Mouse (Mus musculus) midbrain, embryonic 16.5 days (tissue): ENCODE results near the gene Plpp4. TPM values are rescaled to one million over a fixed set of nuclear protein-coding genes. Genes with fewer than 3 reads are reported as not detected.

Experiments used
- ATAC-seq: fragments of 200-750 bp; cut with Nextera tagmentation; 2 replicates; pipeline ENCODE4 v1.8.0; 2017; ENCODE audit warnings: moderate TSS enrichment
- H3K27ac ChIP-seq: fragments of 300-500 bp; sonication (generic); 2 replicates; pipeline ENCODE4 v1.5.1; 2014; ENCODE audit warnings: mild to moderate bottlenecking, low read length, mixed read lengths
- H3K27me3 ChIP-seq: fragments of 300-500 bp; sonication (generic); 2 replicates; pipeline ENCODE4 v1.6.1; 2014; ENCODE audit warnings: low read depth, low read length, mixed read lengths; ENCODE audit not compliant: control insufficient read depth, insufficient read depth
- H3K36me3 ChIP-seq: fragments of 300-500 bp; sonication (generic); 2 replicates; pipeline ENCODE4 v1.6.1; 2014; ENCODE audit warnings: mild to moderate bottlenecking, low read length, moderate library complexity, mixed read lengths; ENCODE audit not compliant: control insufficient read depth, insufficient read depth
- H3K4me1 ChIP-seq: fragments of 300-500 bp; sonication (generic); 2 replicates; pipeline ENCODE4 v1.6.1; 2014; ENCODE audit warnings: mild to moderate bottlenecking, low read length, mixed read lengths; ENCODE audit not compliant: control insufficient read depth, insufficient read depth
- H3K4me2 ChIP-seq: fragments of 300-500 bp; sonication (generic); 2 replicates; pipeline ENCODE4 v1.6.1; 2014; ENCODE audit warnings: mild to moderate bottlenecking, low read length, mixed read lengths
- H3K4me3 ChIP-seq: fragments of 300-500 bp; sonication (generic); 2 replicates; pipeline ENCODE4 v1.5.1; 2014; ENCODE audit warnings: low read depth, mild to moderate bottlenecking, low read length, moderate library complexity, mixed read lengths
- H3K9ac ChIP-seq: fragments of 300-500 bp; sonication (generic); 2 replicates; pipeline ENCODE4 v1.6.1; 2014; ENCODE audit warnings: low read depth, low read length, mixed read lengths
- H3K9me3 ChIP-seq: fragments of 300-500 bp; sonication (generic); replicated peaks from 2 replicates; pipeline ENCODE4 v1.6.1; 2014; ENCODE audit warnings: mild to moderate bottlenecking, low read length, mixed read lengths; ENCODE audit not compliant: control insufficient read depth, poor library complexity, severe bottlenecking
- WGBS: fragments of 180-500 bp; shearing (Covaris S2); extraction: QIAGEN DNeasy Blood & Tissue Kit; methylation state at CpG from one replicate; pipeline ENCODE4 v1.1.7; 2014; 5-methylcytosine and 5-hydroxymethylcytosine counted together
- polyA plus RNA-seq: library from polyadenylated mRNA; unstranded; fragments of >200 nt; fragmentation: Nextera tagmentation; extraction: Ambion mirVana; gene quantifications from 2 replicates; pipeline ENCODE4 v1.2.1, GENCODE M21; 2015

Plpp4 gene
- polyA plus RNA-seq, 1 experiment from 2014 or later = 11.9 TPM

- H3K27me3 ChIP-seq = no peaks in the 10 kb centered on the region
- no peak overlapping the region for H3K27ac ChIP-seq
- no peak overlapping the region for H3K4me3 ChIP-seq
- H3K4me1 ChIP-seq = no peaks in the 10 kb centered on the region
- H3K4me2 ChIP-seq = no peak overlapping the region
- no peak for ATAC-seq
- 69% methylated on average over 4 of the region's 4 CpGs for WGBS
- no peak overlapping the region for H3K9ac ChIP-seq
- H3K9me3 ChIP-seq = no peaks in the 10 kb centered on the region
- no peaks in the 10 kb centered on the region for H3K36me3 ChIP-seq
Observed at GRCm38 (mm10) chr7:129279261-129279660, 22.4 kb downstream of the Plpp4 start.

GRCm38 (mm10) chr7:129281966-129282365 is 25.1 kb downstream of the Plpp4 start:
- H3K4me2 ChIP-seq = no peak overlapping the region
- no peaks in the 10 kb centered on the region for H3K9me3 ChIP-seq
- H3K9ac ChIP-seq = no peak overlapping the region
- no peaks in the 10 kb centered on the region for H3K27me3 ChIP-seq
- no peaks in the 10 kb centered on the region for H3K4me1 ChIP-seq
- ATAC-seq = no peak
- no peak overlapping the region for H3K4me3 ChIP-seq
- no peaks in the 10 kb centered on the region for H3K36me3 ChIP-seq
- 95% methylated on average over 4 of the region's 4 CpGs for WGBS
- no peak overlapping the region for H3K27ac ChIP-seq

GRCm38 (mm10) chr7:129285186-129285868 is 28.5 kb downstream of the Plpp4 start:
- Histone ChIP-seq H3K36me3 (no peaks in the 10 kb centered on the region), H3K27me3 (no peaks in the 10 kb centered on the region), H3K9me3 (no peaks in the 10 kb centered on the region), H3K9ac (no peak overlapping the region), H3K27ac (no peak overlapping the region), H3K4me2 (no peak overlapping the region), H3K4me3 (no peak overlapping the region), H3K4me1 (no peaks in the 10 kb centered on the region)
- ATAC-seq = no peak
- WGBS = 62% methylated on average over 7 of the region's 7 CpGs

- Histone ChIP-seq H3K4me1 (no peaks in the 10 kb centered on the region), H3K27ac (no peak overlapping the region), H3K27me3 (no peaks in the 10 kb centered on the region), H3K9me3 (no peaks in the 10 kb centered on the region), H3K36me3 (no peaks in the 10 kb centered on the region), H3K9ac (no peak overlapping the region), H3K4me3 (no peak overlapping the region), H3K4me2 (no peak overlapping the region)
- WGBS = 82% methylated on average over 1 of the region's 1 CpGs
- ATAC-seq = no peak
Observed at GRCm38 (mm10) chr7:129293211-129293610, 36.4 kb downstream of the Plpp4 start.

GRCm38 (mm10) chr7:129301622-129302021 is 44.8 kb downstream of the Plpp4 start:
- no peak for ATAC-seq
- Histone ChIP-seq H3K4me2 (no peak overlapping the region), H3K27ac (no peak overlapping the region), H3K9me3 (no peaks in the 10 kb centered on the region), H3K4me1 (no peaks in the 10 kb centered on the region), H3K9ac (no peak overlapping the region), H3K27me3 (no peaks in the 10 kb centered on the region), H3K4me3 (no peak overlapping the region), H3K36me3 (no peaks in the 10 kb centered on the region)
- 98% methylated on average over 5 of the region's 5 CpGs for WGBS

- 85% methylated on average over 4 of the region's 4 CpGs for WGBS
- no peak for ATAC-seq
- H3K4me3 ChIP-seq = no peak overlapping the region
- no peak overlapping the region for H3K9ac ChIP-seq
- H3K4me1 ChIP-seq = no peaks in the 10 kb centered on the region
- H3K27ac ChIP-seq = no peak overlapping the region
- no peaks in the 10 kb centered on the region for H3K27me3 ChIP-seq
- no peak overlapping the region for H3K4me2 ChIP-seq
- H3K9me3 ChIP-seq = no peaks in the 10 kb centered on the region
- no peaks in the 10 kb centered on the region for H3K36me3 ChIP-seq
Observed at GRCm38 (mm10) chr7:129303356-129303755, 46.5 kb downstream of the Plpp4 start.

- H3K36me3 ChIP-seq = no peaks in the 10 kb centered on the region
- H3K4me2 ChIP-seq = no peak overlapping the region
- no peaks in the 10 kb centered on the region for H3K27me3 ChIP-seq
- WGBS = 20% methylated on average over 13 of the region's 13 CpGs
- no peak overlapping the region for H3K4me3 ChIP-seq
- no peak for ATAC-seq
- no peak overlapping the region for H3K9ac ChIP-seq
- H3K9me3 ChIP-seq = no peaks in the 10 kb centered on the region
- H3K4me1 ChIP-seq = no peaks in the 10 kb centered on the region
- H3K27ac ChIP-seq = no peak overlapping the region; the same call in 1 of the 2 replicates
Observed at GRCm38 (mm10) chr7:129307042-129307825, 50.4 kb downstream of the Plpp4 start.

GRCm38 (mm10) chr7:129308661-129309060 is 51.8 kb downstream of the Plpp4 start:
- H3K4me1 ChIP-seq = no peaks in the 10 kb centered on the region
- H3K36me3 ChIP-seq = no peaks in the 10 kb centered on the region
- no peak overlapping the region for H3K9ac ChIP-seq
- no peak overlapping the region for H3K27ac ChIP-seq
- H3K9me3 ChIP-seq = no peaks in the 10 kb centered on the region
- no peak for ATAC-seq
- H3K27me3 ChIP-seq = no peaks in the 10 kb centered on the region
- no peak overlapping the region for H3K4me3 ChIP-seq
- no peak overlapping the region for H3K4me2 ChIP-seq
- 71% methylated on average over 6 of the region's 6 CpGs for WGBS

GRCm38 (mm10) chr7:129312521-129312920 is 55.7 kb downstream of the Plpp4 start:
- no peak overlapping the region for H3K4me2 ChIP-seq
- peaks cover 2% of the 10 kb centered on the region; the same call in 1 of the 2 replicates for H3K4me1 ChIP-seq
- ATAC-seq = no peak
- H3K9me3 ChIP-seq = no peaks in the 10 kb centered on the region
- H3K36me3 ChIP-seq = no peaks in the 10 kb centered on the region
- H3K9ac ChIP-seq = no peak overlapping the region
- H3K4me3 ChIP-seq = no peak overlapping the region
- 69% methylated on average over 6 of the region's 6 CpGs for WGBS
- no peaks in the 10 kb centered on the region for H3K27me3 ChIP-seq
- no peak overlapping the region for H3K27ac ChIP-seq
